Mouse (Mus musculus) limb, embryonic 11.5 days (tissue): ENCODE data around the gene Rara. TPM values are rescaled to one million over a fixed set of nuclear protein-coding genes. Genes with fewer than 3 reads are reported as not detected.

Source experiments
- ATAC-seq: fragments of 200-750 bp; cut with Nextera tagmentation; 2 replicates; pipeline ENCODE4 v1.8.0; 2017; ENCODE audit warnings: low read depth; ENCODE audit not compliant: insufficient number of reproducible peaks, low FRiP score, low TSS enrichment
- DNase-seq: peaks from one replicate; pipeline ENCODE4 v3.0.0-alpha.2; 2015; ENCODE audit warnings: low spot score
- H3K27ac ChIP-seq: fragments of 300-500 bp; sonication (generic); replicated peaks from 2 replicates; pipeline ENCODE4 v1.5.1; 2014; ENCODE audit warnings: low read depth, mild to moderate bottlenecking, low read length
- H3K27me3 ChIP-seq: fragments of 300-500 bp; sonication (generic); 2 replicates; pipeline ENCODE4 v1.6.1; 2014; ENCODE audit warnings: mild to moderate bottlenecking, low read length, mixed read lengths; ENCODE audit not compliant: control insufficient read depth, insufficient read depth
- H3K36me3 ChIP-seq: fragments of 300-500 bp; sonication (generic); 2 replicates; pipeline ENCODE4 v1.6.1; 2014; ENCODE audit warnings: mild to moderate bottlenecking, low read length, moderate library complexity, mixed read lengths; ENCODE audit not compliant: control insufficient read depth, insufficient read depth
- H3K4me1 ChIP-seq: fragments of 300-500 bp; sonication (generic); 2 replicates; pipeline ENCODE4 v1.6.1; 2014; ENCODE audit warnings: low read length, mixed read lengths; ENCODE audit not compliant: control insufficient read depth, insufficient read depth
- H3K4me2 ChIP-seq: fragments of 300-500 bp; sonication (generic); 2 replicates; pipeline ENCODE4 v1.6.1; 2014; ENCODE audit warnings: low read depth, mild to moderate bottlenecking, moderate library complexity; ENCODE audit not compliant: severe bottlenecking
- H3K4me3 ChIP-seq: fragments of 300-500 bp; sonication (generic); 2 replicates; pipeline ENCODE4 v1.5.1; 2014; ENCODE audit warnings: low read depth, low read length
- H3K9ac ChIP-seq: fragments of 300-500 bp; sonication (generic); 2 replicates; pipeline ENCODE4 v1.6.1; 2014; ENCODE audit warnings: mild to moderate bottlenecking, low read length
- H3K9me3 ChIP-seq: fragments of 300-500 bp; sonication (generic); 2 replicates; pipeline ENCODE4 v1.6.1; 2016; ENCODE audit warnings: low read length; ENCODE audit not compliant: control insufficient read depth
- WGBS: fragments of 180-500 bp; shearing (Covaris S2); extraction: QIAGEN DNeasy Blood & Tissue Kit; methylation state at CpG from one replicate; pipeline ENCODE4 v1.1.7; 2014; 5-methylcytosine and 5-hydroxymethylcytosine counted together
- polyA plus RNA-seq: library from polyadenylated mRNA; unstranded; fragments of >200 nt; fragmentation: Nextera tagmentation; extraction: Ambion mirVana; gene quantifications from 2 replicates; pipeline ENCODE4 v1.2.1, GENCODE M21; 2014

Rara gene
- polyA plus RNA-seq, 1 experiment from 2014 or later = 46.7 TPM

GRCm38 (mm10) chr11:98954801-98955706, 27.4 kb downstream of the Rara start:
- no peaks in the 10 kb centered on the region for H3K27me3 ChIP-seq
- ATAC-seq (no peak), DNase-seq (no peak)
- WGBS = 18% methylated on average over 16 of the region's 17 CpGs
- H3K27ac ChIP-seq = peak overlapping the region; percentile 3; the same call in 1 of the 2 replicates
- H3K4me3 ChIP-seq = no peak overlapping the region
- peaks cover 50% of the 10 kb centered on the region for H3K4me1 ChIP-seq
- no peak overlapping the region; the same call in 1 of the 2 replicates for H3K4me2 ChIP-seq
- peaks cover 11% of the 10 kb centered on the region for H3K36me3 ChIP-seq
- no peaks in the 10 kb centered on the region for H3K9me3 ChIP-seq
- H3K9ac ChIP-seq = no peak overlapping the region

- 34% methylated on average over 7 of the region's 7 CpGs for WGBS
- H3K36me3 ChIP-seq = peaks cover 5% of the 10 kb centered on the region; the same call in 1 of the 2 replicates
- no peak overlapping the region for H3K9ac ChIP-seq
- peaks cover 50% of the 10 kb centered on the region for H3K4me1 ChIP-seq
- H3K9me3 ChIP-seq = no peaks in the 10 kb centered on the region
- DNase-seq (no peak), ATAC-seq (no peak)
- H3K4me3 ChIP-seq = no peak overlapping the region
- no peaks in the 10 kb centered on the region for H3K27me3 ChIP-seq
- H3K27ac ChIP-seq = no peak overlapping the region
- no peak overlapping the region for H3K4me2 ChIP-seq
Observed at GRCm38 (mm10) chr11:98955707-98956235, 28.2 kb downstream of the Rara start.

- H3K27me3 ChIP-seq = no peaks in the 10 kb centered on the region
- H3K4me2 ChIP-seq = no peak overlapping the region
- H3K36me3 ChIP-seq = peaks cover 3% of the 10 kb centered on the region; the same call in 1 of the 2 replicates
- 67% methylated on average over 10 of the region's 10 CpGs for WGBS
- H3K27ac ChIP-seq = no peak overlapping the region
- ATAC-seq (no peak), DNase-seq (no peak)
- H3K9ac ChIP-seq = no peak overlapping the region
- peaks cover 51% of the 10 kb centered on the region for H3K4me1 ChIP-seq
- no peaks in the 10 kb centered on the region for H3K9me3 ChIP-seq
- no peak overlapping the region for H3K4me3 ChIP-seq
Observed at GRCm38 (mm10) chr11:98956340-98956739, 28.7 kb downstream of the Rara start.

GRCm38 (mm10) chr11:98959437-98960312, 32.1 kb downstream of the Rara start:
- Histone ChIP-seq H3K4me1 (peaks cover 62% of the 10 kb centered on the region), H3K9ac (peak overlapping the region; percentile 62; the same call in 1 of the 2 replicates), H3K27ac (peak overlapping the region; percentile 58; the same call in 1 of the 2 replicates), H3K27me3 (no peaks in the 10 kb centered on the region), H3K36me3 (no peaks in the 10 kb centered on the region), H3K9me3 (no peaks in the 10 kb centered on the region), H3K4me3 (peak overlapping the region; percentile 66), H3K4me2 (peak overlapping the region; percentile 89)
- under 1% methylated on average over 42 of the region's 43 CpGs for WGBS
- ATAC-seq (0 out of 2 replicates have a peak, but pooled peaks have one; percentile 1), DNase-seq (peak; percentile 65)

- Histone ChIP-seq H3K27me3 (no peaks in the 10 kb centered on the region), H3K9ac (peak overlapping the region; percentile 62), H3K4me2 (peak overlapping the region; percentile 89), H3K27ac (peak overlapping the region; percentile 58; the same call in 1 of the 2 replicates), H3K9me3 (no peaks in the 10 kb centered on the region), H3K4me3 (peak overlapping the region; percentile 66), H3K4me1 (peaks cover 62% of the 10 kb centered on the region), H3K36me3 (no peaks in the 10 kb centered on the region)
- ATAC-seq (0 out of 2 replicates have a peak, but pooled peaks have one; percentile 4), DNase-seq (peak; percentile 89)
- under 1% methylated on average over 51 of the region's 53 CpGs for WGBS
Observed at GRCm38 (mm10) chr11:98960313-98960906, 32.8 kb downstream of the Rara start.

GRCm38 (mm10) chr11:98961051-98961592, 33.5 kb downstream of the Rara start:
- peaks cover 65% of the 10 kb centered on the region for H3K4me1 ChIP-seq
- WGBS = 4% methylated on average over 18 of the region's 18 CpGs
- no peak for DNase-seq
- H3K9me3 ChIP-seq = no peaks in the 10 kb centered on the region
- peak overlapping the region; percentile 66 for H3K4me3 ChIP-seq
- H3K27ac ChIP-seq = peak overlapping the region; percentile 58; the same call in 1 of the 2 replicates
- H3K4me2 ChIP-seq = peak overlapping the region; percentile 89
- no peak for ATAC-seq
- no peaks in the 10 kb centered on the region for H3K27me3 ChIP-seq
- peak overlapping the region; percentile 62 for H3K9ac ChIP-seq
- H3K36me3 ChIP-seq = no peaks in the 10 kb centered on the region

- Histone ChIP-seq H3K9ac (no peak overlapping the region), H3K9me3 (no peaks in the 10 kb centered on the region), H3K4me1 (peaks cover 70% of the 10 kb centered on the region), H3K4me3 (peak overlapping the region; percentile 66), H3K27ac (no peak overlapping the region), H3K4me2 (peak overlapping the region; percentile 89), H3K27me3 (no peaks in the 10 kb centered on the region), H3K36me3 (0 out of 2 replicates have a peak, but pooled peaks cover 2% of the 10 kb centered on the region)
- DNase-seq = no peak
- no peak for ATAC-seq
- WGBS = 3% methylated on average over 8 of the region's 8 CpGs
Observed at GRCm38 (mm10) chr11:98961766-98962165, 34.1 kb downstream of the Rara start.
